Mouse (Mus musculus) embryonic facial prominence, embryonic 10.5 days (tissue): ENCODE measurements around the gene Anks1b. TPM values are rescaled to one million over a fixed set of nuclear protein-coding genes. Genes with fewer than 3 reads are reported as not detected.
"Not testable (repeated sequence)": the region's sequence is repeated elsewhere in the genome, so short reads cannot be mapped to it uniquely, and the experiment has no call there.

Experiments used
- DNase-seq: peaks from one replicate; pipeline ENCODE4 v3.0.0-alpha.2; 2017; ENCODE audit warnings: low spot score
- H3K27ac ChIP-seq: fragments of 300-500 bp; sonication (generic); replicated peaks from 2 replicates; pipeline ENCODE4 v1.5.1; 2016; ENCODE audit warnings: mild to moderate bottlenecking
- H3K27me3 ChIP-seq: fragments of 300-500 bp; sonication (generic); replicated peaks from 2 replicates; pipeline ENCODE4 v1.6.1; 2016; ENCODE audit warnings: low read depth, mild to moderate bottlenecking; ENCODE audit not compliant: poor library complexity, severe bottlenecking
- H3K36me3 ChIP-seq: fragments of 300-500 bp; sonication (generic); replicated peaks from 2 replicates; pipeline ENCODE4 v1.6.1; 2016; ENCODE audit warnings: mild to moderate bottlenecking, moderate library complexity
- H3K4me1 ChIP-seq: fragments of 300-500 bp; sonication (generic); 2 replicates; pipeline ENCODE4 v1.6.1; 2016
- H3K4me3 ChIP-seq: fragments of 300-500 bp; sonication (generic); 2 replicates; pipeline ENCODE4 v1.5.1; 2016; ENCODE audit warnings: mild to moderate bottlenecking, moderate library complexity
- H3K9me3 ChIP-seq: fragments of 300-500 bp; sonication (generic); 2 replicates; pipeline ENCODE4 v1.6.1; 2016; ENCODE audit warnings: mild to moderate bottlenecking
- WGBS: fragments of 180-500 bp; shearing (Covaris S2); methylation state at CpG from one replicate; pipeline ENCODE4 v1.1.7; 2016; 5-methylcytosine and 5-hydroxymethylcytosine counted together
- polyA plus RNA-seq: library from polyadenylated mRNA; unstranded; fragments of >200 nt; fragmentation: Nextera tagmentation; extraction: Ambion mirVana; gene quantifications from 2 replicates; pipeline ENCODE4 v1.2.1, GENCODE M21; 2016

The Anks1b gene
- polyA plus RNA-seq, 1 experiment from 2014 or later, result 1.6 TPM

GRCm38 (mm10) chr10:90627532-90627931 lies 754.2 kb downstream of the Anks1b start:
- no peak overlapping the region for H3K27ac ChIP-seq
- no peak for DNase-seq
- no peak overlapping the region for H3K4me3 ChIP-seq
- H3K27me3 ChIP-seq, result no peaks in the 10 kb centered on the region
- H3K36me3 ChIP-seq, result no peaks in the 10 kb centered on the region
- WGBS, result 90% methylated on average over 5 of the region's 5 CpGs
- no peaks in the 10 kb centered on the region for H3K4me1 ChIP-seq
- no peaks in the 10 kb centered on the region for H3K9me3 ChIP-seq

- no peaks in the 10 kb centered on the region for H3K36me3 ChIP-seq
- 0 out of 2 replicates have a peak, but pooled peaks cover 3% of the 10 kb centered on the region for H3K9me3 ChIP-seq
- no peak for DNase-seq
- H3K27ac ChIP-seq, result no peak overlapping the region
- no peaks in the 10 kb centered on the region for H3K27me3 ChIP-seq
- 89% methylated on average over 7 of the region's 7 CpGs for WGBS
- H3K4me3 ChIP-seq, result no peak overlapping the region
- H3K4me1 ChIP-seq, result no peaks in the 10 kb centered on the region
Measured at GRCm38 (mm10) chr10:90630099-90630698, 756.9 kb downstream of the Anks1b start.

- H3K27ac ChIP-seq, H3K36me3 ChIP-seq, DNase-seq, H3K9me3 ChIP-seq, H3K27me3 ChIP-seq, H3K4me3 ChIP-seq, H3K4me1 ChIP-seq: not testable (repeated sequence)
- WGBS, result 76% methylated on average over 3 of the region's 3 CpGs
Measured at GRCm38 (mm10) chr10:90630794-90631193, 757.5 kb downstream of the Anks1b start.

GRCm38 (mm10) chr10:90637352-90637751 lies 764.0 kb downstream of the Anks1b start:
- no peaks in the 10 kb centered on the region for H3K36me3 ChIP-seq
- H3K27ac ChIP-seq, result no peak overlapping the region
- 0 out of 2 replicates have a peak, but pooled peaks cover 3% of the 10 kb centered on the region for H3K4me1 ChIP-seq
- no peak overlapping the region for H3K4me3 ChIP-seq
- 89% methylated on average over 4 of the region's 4 CpGs for WGBS
- no peak for DNase-seq
- H3K27me3 ChIP-seq, result no peaks in the 10 kb centered on the region
- H3K9me3 ChIP-seq, result 0 out of 2 replicates have a peak, but pooled peaks cover 3% of the 10 kb centered on the region

GRCm38 (mm10) chr10:90649681-90650080 lies 776.4 kb downstream of the Anks1b start:
- no peaks in the 10 kb centered on the region for H3K36me3 ChIP-seq
- no peak for DNase-seq
- H3K27me3 ChIP-seq, result no peaks in the 10 kb centered on the region
- WGBS, result 80% methylated on average over 2 of the region's 2 CpGs
- H3K4me1 ChIP-seq, result no peaks in the 10 kb centered on the region
- H3K27ac ChIP-seq, result no peak overlapping the region
- no peak overlapping the region for H3K4me3 ChIP-seq
- no peaks in the 10 kb centered on the region for H3K9me3 ChIP-seq

GRCm38 (mm10) chr10:90657416-90658120 lies 784.3 kb downstream of the Anks1b start:
- H3K9me3 ChIP-seq, result no peaks in the 10 kb centered on the region
- no peak for DNase-seq
- no peak overlapping the region for H3K4me3 ChIP-seq
- H3K36me3 ChIP-seq, result no peaks in the 10 kb centered on the region
- no peaks in the 10 kb centered on the region for H3K27me3 ChIP-seq
- 82% methylated on average over 7 of the region's 7 CpGs for WGBS
- H3K4me1 ChIP-seq, result no peaks in the 10 kb centered on the region
- no peak overlapping the region for H3K27ac ChIP-seq

GRCm38 (mm10) chr10:90666746-90667145 lies 793.4 kb downstream of the Anks1b start:
- WGBS, result 95% methylated on average over 2 of the region's 2 CpGs
- H3K9me3 ChIP-seq, result no peaks in the 10 kb centered on the region

GRCm38 (mm10) chr10:90670291-90670690 lies 797.0 kb downstream of the Anks1b start:
- DNase-seq, result no peak
- 85% methylated on average over 3 of the region's 3 CpGs for WGBS
- Histone ChIP-seq H3K27me3 (no peaks in the 10 kb centered on the region), H3K9me3 (no peaks in the 10 kb centered on the region), H3K36me3 (no peaks in the 10 kb centered on the region), H3K4me3 (no peak overlapping the region), H3K4me1 (no peaks in the 10 kb centered on the region), H3K27ac (no peak overlapping the region)

More at GRCm38 (mm10) chr10:90666746-90667145, 793.4 kb downstream of the Anks1b start:
- Histone ChIP-seq H3K27ac (no peak overlapping the region), H3K36me3 (no peaks in the 10 kb centered on the region), H3K4me3 (no peak overlapping the region), H3K4me1 (no peaks in the 10 kb centered on the region), H3K27me3 (no peaks in the 10 kb centered on the region)
- no peak for DNase-seq

- no peak overlapping the region for H3K27ac ChIP-seq
- no peaks in the 10 kb centered on the region for H3K9me3 ChIP-seq
- H3K36me3 ChIP-seq, result no peaks in the 10 kb centered on the region
- 88% methylated on average over 3 of the region's 3 CpGs for WGBS
- DNase-seq, result no peak
- no peaks in the 10 kb centered on the region for H3K27me3 ChIP-seq
- H3K4me3 ChIP-seq, result no peak overlapping the region
- H3K4me1 ChIP-seq, result no peaks in the 10 kb centered on the region
Measured at GRCm38 (mm10) chr10:90672135-90672534, 798.8 kb downstream of the Anks1b start.

- Histone ChIP-seq H3K4me1 (no peaks in the 10 kb centered on the region), H3K36me3 (no peaks in the 10 kb centered on the region), H3K4me3 (no peak overlapping the region), H3K9me3 (no peaks in the 10 kb centered on the region), H3K27me3 (no peaks in the 10 kb centered on the region), H3K27ac (no peak overlapping the region)
- DNase-seq, result no peak
- WGBS, result 81% methylated on average over 10 of the region's 10 CpGs
Measured at GRCm38 (mm10) chr10:90674362-90674761, 801.1 kb downstream of the Anks1b start.

GRCm38 (mm10) chr10:90677421-90677820 lies 804.1 kb downstream of the Anks1b start:
- H3K36me3 ChIP-seq, result no peaks in the 10 kb centered on the region
- H3K27ac ChIP-seq, result no peak overlapping the region
- H3K27me3 ChIP-seq, result no peaks in the 10 kb centered on the region
- no peak for DNase-seq
- H3K9me3 ChIP-seq, result no peaks in the 10 kb centered on the region
- no peaks in the 10 kb centered on the region for H3K4me1 ChIP-seq
- 92% methylated on average over 3 of the region's 3 CpGs for WGBS
- H3K4me3 ChIP-seq, result no peak overlapping the region

- Histone ChIP-seq H3K27ac (no peak overlapping the region), H3K36me3 (no peaks in the 10 kb centered on the region), H3K27me3 (no peaks in the 10 kb centered on the region), H3K9me3 (no peaks in the 10 kb centered on the region), H3K4me1 (peaks cover 13% of the 10 kb centered on the region), H3K4me3 (no peak overlapping the region)
- DNase-seq, result no peak
- WGBS, result 92% methylated on average over 10 of the region's 10 CpGs
Measured at GRCm38 (mm10) chr10:90679713-90680470, 806.6 kb downstream of the Anks1b start.
